Mouse (Mus musculus): ENCODE results near the gene Hivep2.

The Hivep2 gene

DNA sequence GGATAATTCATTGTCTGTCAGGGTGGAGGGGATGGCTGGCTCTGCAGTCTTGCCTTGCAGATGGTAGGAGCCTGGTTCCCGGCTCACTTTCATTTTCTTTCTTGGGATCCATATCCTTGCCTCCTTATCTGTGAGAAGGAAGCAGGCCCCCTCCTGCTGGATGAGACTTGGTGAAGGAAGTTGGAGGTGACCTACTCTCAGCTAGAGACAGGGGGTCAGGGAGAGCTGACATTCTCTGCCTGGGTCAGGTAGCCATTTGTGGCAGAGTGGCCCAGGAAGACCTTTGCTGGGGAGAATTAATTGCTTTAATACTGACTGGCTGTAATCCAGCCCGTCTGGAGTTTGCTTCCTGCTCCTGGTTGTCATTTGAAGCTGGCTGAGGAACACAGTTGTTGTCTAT, 81.8 kb downstream of the Hivep2 start:
- DNase-seq (ENCODE audit: low read depth, low spot score) = no peak

GRCm38 (mm10) chr10:14048322-14048915, 82.5 kb downstream of the Hivep2 start:
- no peak for DNase-seq (ENCODE audit: low read depth, low spot score)

GRCm38 (mm10) chr10:14048916-14049445, 83.1 kb downstream of the Hivep2 start:
- no peak for DNase-seq (ENCODE audit: low read depth, low spot score)

DNA sequence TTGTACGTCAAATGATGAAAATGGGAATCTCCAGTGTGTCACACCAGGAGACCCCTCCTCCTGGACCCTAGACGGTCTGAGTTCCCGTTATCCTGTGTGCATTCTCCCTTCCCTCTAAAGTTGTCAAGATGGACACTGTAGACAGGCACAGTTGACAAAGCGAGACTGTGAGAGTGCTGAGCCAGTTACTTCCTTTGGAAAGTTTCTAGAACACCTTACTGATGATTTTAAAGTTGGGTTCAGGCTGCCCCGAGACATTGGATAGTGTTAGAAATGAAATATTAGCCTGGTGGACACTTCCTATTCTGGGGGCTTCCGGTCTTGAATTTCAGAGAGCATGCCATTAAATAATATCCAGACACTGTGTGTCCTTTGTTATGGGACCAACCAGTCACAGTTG, 83.8 kb downstream of the Hivep2 start:
- DNase-seq (ENCODE audit: low read depth, low spot score) = no peak

DNA sequence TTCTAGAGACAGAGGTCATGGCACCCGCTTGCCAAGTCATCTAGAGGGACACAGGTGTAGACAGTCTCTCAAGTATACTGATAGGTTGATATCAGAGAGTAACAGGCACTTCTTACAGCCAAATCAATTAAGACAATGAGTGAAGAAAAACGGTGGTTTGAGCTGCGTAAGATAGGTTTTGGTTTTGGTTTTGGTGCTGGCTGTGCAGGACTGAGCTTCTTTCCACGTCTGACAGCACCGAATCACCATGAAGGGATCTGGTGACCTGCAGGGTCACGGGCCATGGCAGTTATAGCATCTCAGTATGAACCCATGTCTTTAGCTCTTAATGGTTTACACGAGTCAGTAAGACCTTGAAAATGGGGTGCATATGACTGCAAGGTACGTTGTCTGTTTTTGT, 84.7 kb downstream of the Hivep2 start:
- DNase-seq (ENCODE audit: low read depth, low spot score) = no peak

GRCm38 (mm10) chr10:14052109-14052689, 86.3 kb downstream of the Hivep2 start:
- no peak for DNase-seq (ENCODE audit: low read depth, low spot score)

- DNase-seq (ENCODE audit: low read depth, low spot score) = no peak
Measured at GRCm38 (mm10) chr10:14054860-14055259, 89.0 kb downstream of the Hivep2 start.

DNA sequence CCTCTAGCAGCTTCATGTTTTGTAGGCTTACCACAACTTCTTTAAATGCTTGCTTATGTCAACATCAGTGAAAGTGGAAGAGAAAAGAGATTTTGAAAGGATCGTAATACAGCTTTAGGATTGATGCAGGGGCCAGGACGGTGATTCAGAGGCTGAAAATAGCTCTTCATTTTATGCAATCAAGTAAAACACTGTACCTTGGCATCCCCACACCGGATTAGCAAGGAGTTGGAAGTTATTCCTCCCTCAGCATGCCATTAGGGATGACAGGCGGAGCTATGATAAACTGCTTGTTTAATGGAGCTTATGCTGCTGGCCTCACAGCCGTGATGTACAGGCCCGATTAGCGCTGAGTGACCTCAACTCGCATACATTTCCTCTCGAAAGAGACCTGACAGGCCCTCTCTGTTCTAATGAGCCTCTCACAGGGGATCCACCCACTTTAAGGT, 89.7 kb downstream of the Hivep2 start:
- DNase-seq (ENCODE audit: low read depth, low spot score) = no peak

DNA sequence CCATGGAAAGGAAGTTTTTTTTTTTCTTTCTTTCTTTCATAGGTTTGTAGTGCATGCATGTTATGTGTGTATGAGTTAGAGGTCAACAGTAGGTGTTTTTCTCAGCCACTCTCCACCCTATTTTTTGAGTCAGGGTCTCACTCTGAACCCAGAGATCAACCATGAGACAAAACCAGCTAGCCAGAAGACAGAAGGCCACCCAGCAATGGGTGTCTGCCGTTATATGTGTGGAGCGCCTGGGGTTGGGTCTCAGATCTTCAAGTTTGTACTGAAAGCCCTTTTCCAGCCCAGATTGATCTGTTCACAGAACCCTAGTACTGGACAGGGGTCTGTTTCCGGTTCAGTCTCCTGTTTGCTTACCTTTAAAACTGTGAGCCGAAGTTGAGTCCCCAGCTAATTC, 90.2 kb downstream of the Hivep2 start:
- DNase-seq (ENCODE audit: low read depth, low spot score) = no peak

GRCm38 (mm10) chr10:14056584-14057451, 90.9 kb downstream of the Hivep2 start:
- DNase-seq (ENCODE audit: low read depth, low spot score) = no peak

DNA sequence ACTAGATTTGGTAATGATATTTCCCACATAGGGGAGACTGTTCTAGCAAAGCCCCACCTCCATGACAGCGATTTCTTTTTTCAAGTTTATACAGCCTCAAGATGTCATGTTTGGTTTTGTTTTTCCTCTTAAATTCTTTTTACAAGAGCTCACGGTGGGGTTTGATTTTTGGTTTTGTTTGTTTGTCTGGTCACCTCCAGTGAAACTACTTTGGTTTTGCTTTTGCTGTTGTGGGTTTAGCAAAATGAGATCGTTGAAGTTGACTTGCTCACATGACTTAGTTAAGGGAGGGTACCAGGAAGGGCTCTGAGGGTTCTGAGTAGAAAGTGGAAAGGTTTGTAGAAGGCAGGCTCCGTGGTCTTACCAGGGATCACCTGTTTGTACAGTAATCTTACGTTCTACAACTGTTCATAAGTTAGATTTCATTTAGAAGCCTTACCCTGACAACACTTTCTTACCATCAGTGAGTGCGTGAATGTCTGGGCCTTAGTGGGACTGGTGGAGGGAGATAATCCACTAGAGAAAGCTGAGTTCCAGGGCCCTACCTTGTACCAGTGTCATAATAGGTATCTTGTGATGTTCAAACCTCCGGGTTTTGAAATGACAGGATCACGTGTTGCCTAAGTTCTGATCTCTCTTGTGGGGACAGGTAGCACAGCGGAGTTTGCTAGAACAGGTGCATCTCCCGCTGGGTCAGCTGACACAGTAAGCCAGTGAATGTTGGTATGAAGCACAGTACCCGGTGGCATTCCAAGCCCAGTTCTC, 92.1 kb downstream of the Hivep2 start:
- no peak for DNase-seq (ENCODE audit: low read depth, low spot score)

GRCm38 (mm10) chr10:14058742-14059141, 92.9 kb downstream of the Hivep2 start:
- no peak for DNase-seq (ENCODE audit: low read depth, low spot score)

DNA sequence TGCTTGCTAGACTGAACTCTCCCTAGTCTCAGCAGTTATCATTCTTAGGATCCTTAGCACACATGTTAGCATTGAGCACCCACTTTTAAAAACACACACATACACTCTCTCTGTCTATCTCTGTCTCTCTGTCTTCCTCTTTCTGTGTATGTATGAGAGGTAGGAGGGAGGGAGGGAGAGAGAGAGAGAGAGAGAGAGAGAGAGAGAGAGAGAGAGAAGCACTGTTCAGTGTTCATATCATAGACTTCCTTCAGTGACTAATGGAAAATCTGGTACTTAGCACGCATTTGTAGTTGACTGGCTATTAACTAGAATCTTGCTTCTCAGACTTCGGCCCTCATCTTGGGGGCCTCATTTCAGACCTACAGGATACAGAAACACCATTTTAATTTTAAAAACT, 93.7 kb downstream of the Hivep2 start:
- no peak for DNase-seq (ENCODE audit: low read depth, low spot score)

GRCm38 (mm10) chr10:14060302-14060701, 94.4 kb downstream of the Hivep2 start:
- no peak for DNase-seq (ENCODE audit: low read depth, low spot score)

DNA sequence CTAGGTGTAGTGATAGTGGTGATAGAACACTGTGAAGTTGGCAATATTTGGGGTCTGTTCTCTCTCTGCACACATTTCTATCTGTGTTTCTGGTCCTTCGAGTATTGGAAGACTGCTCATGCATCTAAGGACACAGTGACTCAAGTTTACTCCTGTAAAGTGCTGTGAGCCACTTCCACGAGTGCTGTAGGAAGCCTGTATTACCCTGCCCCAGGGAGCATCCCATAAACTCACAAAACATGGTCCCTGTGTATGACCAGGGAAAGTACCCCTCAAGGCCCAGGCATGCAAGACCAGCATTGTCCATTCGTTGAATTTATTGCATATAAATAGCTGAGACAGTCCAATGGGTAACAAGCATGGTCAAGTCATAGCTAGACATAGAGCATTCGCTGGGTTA, 97.4 kb downstream of the Hivep2 start:
- DNase-seq (ENCODE audit: low read depth, low spot score) = no peak

GRCm38 (mm10) chr10:14064759-14065395, 99.0 kb downstream of the Hivep2 start:
- DNase-seq (ENCODE audit: low read depth, low spot score) = no peak

DNA sequence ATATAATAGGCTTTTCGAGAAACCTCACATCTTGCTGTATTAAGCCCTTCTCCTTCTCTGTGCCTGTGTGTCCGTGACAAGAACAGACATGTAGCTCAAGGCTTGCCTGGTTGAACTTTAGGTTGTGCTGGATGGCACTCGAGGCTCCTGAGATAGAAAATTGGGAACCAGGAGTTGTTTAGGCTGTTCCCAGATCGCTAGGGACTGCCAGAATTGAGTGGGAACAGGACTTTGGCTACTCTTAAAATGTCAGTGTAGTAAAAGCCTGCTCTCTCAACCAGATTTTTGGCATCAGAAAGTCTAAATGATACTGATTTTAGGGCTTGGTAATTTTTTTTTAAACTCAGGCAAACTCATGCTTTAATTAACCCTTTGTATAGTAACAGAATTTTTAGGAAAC, 101.9 kb downstream of the Hivep2 start:
- no peak for DNase-seq (ENCODE audit: low read depth, low spot score)

GRCm38 (mm10) chr10:14070498-14071079, 104.7 kb downstream of the Hivep2 start:
- no peak for DNase-seq (ENCODE audit: low read depth, low spot score)

- no peak for DNase-seq (ENCODE audit: low read depth, low spot score)
Measured at GRCm38 (mm10) chr10:14072504-14072903, 106.6 kb downstream of the Hivep2 start.

GRCm38 (mm10) chr10:14075767-14076166, 109.9 kb downstream of the Hivep2 start:
- DNase-seq (ENCODE audit: low read depth, low spot score) = no peak

GRCm38 (mm10) chr10:14076880-14077279, 111.0 kb downstream of the Hivep2 start:
- DNase-seq (ENCODE audit: low read depth, low spot score) = no peak

Measured in retina, adult 2 months (tissue).